Mouse (Mus musculus): Measurements from ENCODE around the gene March4. TPM values are rescaled to one million over a fixed set of nuclear protein-coding genes. Genes with fewer than 3 reads are reported as not detected.

Gene March4
- polyA plus RNA-seq, 1 experiment from 2014 or later, result not detected

DNA sequence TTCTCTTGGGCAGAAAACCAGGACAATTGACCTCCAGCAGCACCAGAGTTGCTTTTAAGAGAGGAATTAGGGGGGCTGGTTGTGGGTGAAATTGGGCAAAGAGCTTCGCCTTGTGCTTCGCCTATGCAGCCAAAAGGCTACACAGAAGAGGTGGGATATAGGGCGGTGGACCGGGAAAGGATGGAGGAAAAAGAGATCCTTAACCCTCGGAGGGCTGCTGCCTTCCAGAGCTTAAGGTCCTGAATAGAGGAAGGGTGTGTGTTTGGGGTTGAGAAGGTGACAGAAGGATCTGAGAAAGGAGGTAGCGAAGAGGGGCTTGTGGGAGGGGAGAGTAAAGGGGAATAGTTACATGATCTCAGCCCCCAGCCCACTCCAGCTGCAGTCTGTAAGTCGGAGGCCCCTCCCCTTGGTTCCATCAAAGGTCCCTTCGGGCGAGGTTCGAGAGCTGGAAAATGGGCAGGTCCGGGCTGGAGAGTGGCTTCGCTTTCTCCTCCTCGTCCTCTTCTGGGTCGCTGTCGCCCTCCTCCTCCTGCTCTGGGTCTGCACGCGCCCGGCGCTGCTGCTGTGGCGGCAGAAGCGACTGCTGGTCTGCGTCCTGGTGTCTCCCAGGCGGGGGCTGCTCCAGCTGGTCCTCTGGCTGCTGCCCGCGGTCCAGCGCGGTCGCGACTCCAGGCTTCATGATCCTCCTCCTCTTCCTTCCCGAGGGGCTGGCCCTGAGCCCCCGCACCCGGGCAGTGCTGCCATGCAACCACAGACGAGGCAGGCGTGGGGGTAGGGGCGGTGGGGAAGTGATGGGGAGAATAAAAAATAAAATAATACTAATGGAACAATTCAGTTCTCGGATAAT, 782 bp downstream of the March4 start:
- H3K4me2 ChIP-seq (replicated peaks; ENCODE audit: low read depth, low read length), result peak overlapping the region; percentile 59
- H3K9me3 ChIP-seq (ENCODE audit: control insufficient read depth, low read length), result no peaks in the 10 kb centered on the region
- H3K4me3 ChIP-seq (ENCODE audit: low read length), result peak overlapping the region; percentile 33
- 0 out of 2 replicates have a peak overlapping the region, but pooled peaks have one; percentile 12 for H3K9ac ChIP-seq (ENCODE audit: low read depth, low read length)
- peaks cover 25% of the 10 kb centered on the region for H3K27me3 ChIP-seq (ENCODE audit: control insufficient read depth, insufficient read depth, low read length)
- H3K36me3 ChIP-seq (ENCODE audit: control insufficient read depth, insufficient read depth, low read length), result no peaks in the 10 kb centered on the region
- WGBS, result 2% methylated on average over 32 of the region's 36 CpGs
- peak; percentile 61 for ATAC-seq (ENCODE audit: low FRiP score, low TSS enrichment)
- H3K27ac ChIP-seq (ENCODE audit: low read depth, low read length), result no peak overlapping the region
- H3K4me1 ChIP-seq (ENCODE audit: control insufficient read depth, insufficient read depth, low read length), result peaks cover 10% of the 10 kb centered on the region; the same call in 1 of the 2 replicates

GRCm38 (mm10) chr1:72533439-72533838, 3.3 kb downstream of the March4 start:
- Histone ChIP-seq H3K4me3 (ENCODE audit: low read length) (no peak overlapping the region), H3K4me2 (replicated peaks; ENCODE audit: low read depth, low read length) (no peak overlapping the region), H3K4me1 (ENCODE audit: control insufficient read depth, insufficient read depth, low read length) (peaks cover 10% of the 10 kb centered on the region; the same call in 1 of the 2 replicates), H3K36me3 (ENCODE audit: control insufficient read depth, insufficient read depth, low read length) (no peaks in the 10 kb centered on the region), H3K27ac (ENCODE audit: low read depth, low read length) (no peak overlapping the region), H3K27me3 (ENCODE audit: control insufficient read depth, insufficient read depth, low read length) (peaks cover 25% of the 10 kb centered on the region), H3K9me3 (ENCODE audit: control insufficient read depth, low read length) (no peaks in the 10 kb centered on the region), H3K9ac (ENCODE audit: low read depth, low read length) (no peak overlapping the region)
- ATAC-seq (ENCODE audit: low FRiP score, low TSS enrichment), result no peak

- H3K4me2 ChIP-seq (replicated peaks; ENCODE audit: low read depth, low read length), result no peak overlapping the region
- no peak overlapping the region for H3K27ac ChIP-seq (ENCODE audit: low read depth, low read length)
- WGBS, result 91% methylated on average over 5 of the region's 5 CpGs
- no peak for ATAC-seq (ENCODE audit: low FRiP score, low TSS enrichment)
- H3K9me3 ChIP-seq (ENCODE audit: control insufficient read depth, low read length), result no peaks in the 10 kb centered on the region
- H3K4me1 ChIP-seq (ENCODE audit: control insufficient read depth, insufficient read depth, low read length), result peaks cover 10% of the 10 kb centered on the region; the same call in 1 of the 2 replicates
- no peak overlapping the region for H3K9ac ChIP-seq (ENCODE audit: low read depth, low read length)
- H3K36me3 ChIP-seq (ENCODE audit: control insufficient read depth, insufficient read depth, low read length), result no peaks in the 10 kb centered on the region
- H3K27me3 ChIP-seq (ENCODE audit: control insufficient read depth, insufficient read depth, low read length), result peaks cover 25% of the 10 kb centered on the region
- no peak overlapping the region for H3K4me3 ChIP-seq (ENCODE audit: low read length)
Observed at GRCm38 (mm10) chr1:72532926-72533325, 3.8 kb downstream of the March4 start.

- 77% methylated on average over 8 of the region's 8 CpGs for WGBS
- Histone ChIP-seq H3K27me3 (ENCODE audit: control insufficient read depth, insufficient read depth, low read length) (peaks cover 13% of the 10 kb centered on the region), H3K4me1 (ENCODE audit: control insufficient read depth, insufficient read depth, low read length) (no peaks in the 10 kb centered on the region), H3K4me2 (replicated peaks; ENCODE audit: low read depth, low read length) (no peak overlapping the region), H3K36me3 (ENCODE audit: control insufficient read depth, insufficient read depth, low read length) (no peaks in the 10 kb centered on the region), H3K4me3 (ENCODE audit: low read length) (no peak overlapping the region), H3K9ac (ENCODE audit: low read depth, low read length) (no peak overlapping the region), H3K27ac (ENCODE audit: low read depth, low read length) (no peak overlapping the region), H3K9me3 (ENCODE audit: control insufficient read depth, low read length) (no peaks in the 10 kb centered on the region)
- no peak for ATAC-seq (ENCODE audit: low FRiP score, low TSS enrichment)
Observed at GRCm38 (mm10) chr1:72530516-72531196, 6.1 kb downstream of the March4 start.

GRCm38 (mm10) chr1:72529192-72529591, 7.5 kb downstream of the March4 start:
- H3K4me3 ChIP-seq (ENCODE audit: low read length), result no peak overlapping the region
- H3K9ac ChIP-seq (ENCODE audit: low read depth, low read length), result no peak overlapping the region
- no peaks in the 10 kb centered on the region for H3K9me3 ChIP-seq (ENCODE audit: control insufficient read depth, low read length)
- ATAC-seq (ENCODE audit: low FRiP score, low TSS enrichment), result no peak
- H3K4me2 ChIP-seq (replicated peaks; ENCODE audit: low read depth, low read length), result no peak overlapping the region
- H3K27ac ChIP-seq (ENCODE audit: low read depth, low read length), result no peak overlapping the region
- H3K27me3 ChIP-seq (ENCODE audit: control insufficient read depth, insufficient read depth, low read length), result peaks cover 3% of the 10 kb centered on the region; the same call in 1 of the 2 replicates
- 84% methylated on average over 4 of the region's 4 CpGs for WGBS
- H3K36me3 ChIP-seq (ENCODE audit: control insufficient read depth, insufficient read depth, low read length), result no peaks in the 10 kb centered on the region
- no peaks in the 10 kb centered on the region for H3K4me1 ChIP-seq (ENCODE audit: control insufficient read depth, insufficient read depth, low read length)

DNA sequence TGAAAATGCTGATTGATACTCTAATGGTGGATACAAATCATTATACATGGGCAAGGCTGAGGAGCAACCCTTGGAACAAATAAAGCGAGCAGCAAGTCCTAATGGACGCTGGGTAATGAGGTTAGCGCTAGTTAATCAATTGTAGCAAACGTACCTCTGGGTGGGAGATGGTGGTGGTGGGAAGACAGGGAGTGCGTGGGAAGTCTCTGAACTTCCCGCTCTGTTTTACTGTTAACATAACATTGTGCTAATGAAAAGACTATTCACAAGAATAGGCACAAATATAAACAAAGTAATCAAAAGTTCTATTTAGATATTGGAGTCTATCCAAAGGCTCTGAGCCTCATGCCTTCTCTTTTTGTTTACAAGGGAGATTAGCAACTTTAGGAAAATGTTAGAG, 13.1 kb downstream of the March4 start:
- Histone ChIP-seq H3K9ac (ENCODE audit: low read depth, low read length) (no peak overlapping the region), H3K4me2 (replicated peaks; ENCODE audit: low read depth, low read length) (no peak overlapping the region), H3K27ac (ENCODE audit: low read depth, low read length) (no peak overlapping the region), H3K4me1 (ENCODE audit: control insufficient read depth, insufficient read depth, low read length) (no peaks in the 10 kb centered on the region), H3K27me3 (ENCODE audit: control insufficient read depth, insufficient read depth, low read length) (no peaks in the 10 kb centered on the region), H3K36me3 (ENCODE audit: control insufficient read depth, insufficient read depth, low read length) (no peaks in the 10 kb centered on the region), H3K9me3 (ENCODE audit: control insufficient read depth, low read length) (no peaks in the 10 kb centered on the region), H3K4me3 (ENCODE audit: low read length) (no peak overlapping the region)
- WGBS, result 36% methylated on average over 6 of the region's 6 CpGs
- no peak for ATAC-seq (ENCODE audit: low FRiP score, low TSS enrichment)

- Histone ChIP-seq H3K9me3 (ENCODE audit: control insufficient read depth, low read length) (no peaks in the 10 kb centered on the region), H3K27me3 (ENCODE audit: control insufficient read depth, insufficient read depth, low read length) (no peaks in the 10 kb centered on the region), H3K4me2 (replicated peaks; ENCODE audit: low read depth, low read length) (no peak overlapping the region), H3K9ac (ENCODE audit: low read depth, low read length) (no peak overlapping the region), H3K27ac (ENCODE audit: low read depth, low read length) (no peak overlapping the region), H3K4me1 (ENCODE audit: control insufficient read depth, insufficient read depth, low read length) (no peaks in the 10 kb centered on the region), H3K36me3 (ENCODE audit: control insufficient read depth, insufficient read depth, low read length) (no peaks in the 10 kb centered on the region), H3K4me3 (ENCODE audit: low read length) (no peak overlapping the region)
- WGBS, result 73% methylated on average over 7 of the region's 7 CpGs
- peak; percentile 16; the same call in 1 of the 2 replicates for ATAC-seq (ENCODE audit: low FRiP score, low TSS enrichment)
Observed at GRCm38 (mm10) chr1:72510778-72511520, 25.8 kb downstream of the March4 start.

DNA sequence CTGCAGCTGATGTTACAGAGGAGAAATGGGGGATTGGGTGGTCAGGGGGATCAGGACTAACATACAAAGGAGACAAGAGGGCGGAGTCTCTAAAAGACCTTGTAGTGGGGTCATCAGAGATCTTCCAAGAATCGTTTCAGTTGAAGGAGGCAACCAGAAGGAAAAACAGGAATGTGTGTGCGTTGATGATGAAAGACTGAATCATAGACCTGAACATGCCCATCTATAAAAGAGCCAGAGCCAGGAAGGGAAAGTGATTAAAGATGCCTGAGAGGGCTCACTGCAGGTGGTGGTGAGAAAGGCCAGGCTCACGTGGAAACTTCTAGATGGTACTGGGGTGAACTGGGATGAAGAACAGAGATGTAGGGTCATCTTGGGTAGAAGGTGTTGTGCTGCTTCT, 27.2 kb downstream of the March4 start:
- no peaks in the 10 kb centered on the region for H3K4me1 ChIP-seq (ENCODE audit: control insufficient read depth, insufficient read depth, low read length)
- H3K9me3 ChIP-seq (ENCODE audit: control insufficient read depth, low read length), result no peaks in the 10 kb centered on the region
- no peak overlapping the region for H3K9ac ChIP-seq (ENCODE audit: low read depth, low read length)
- no peaks in the 10 kb centered on the region for H3K36me3 ChIP-seq (ENCODE audit: control insufficient read depth, insufficient read depth, low read length)
- WGBS, result 73% methylated on average over 4 of the region's 4 CpGs
- no peak overlapping the region for H3K4me3 ChIP-seq (ENCODE audit: low read length)
- no peak for ATAC-seq (ENCODE audit: low FRiP score, low TSS enrichment)
- no peak overlapping the region for H3K4me2 ChIP-seq (replicated peaks; ENCODE audit: low read depth, low read length)
- no peak overlapping the region for H3K27ac ChIP-seq (ENCODE audit: low read depth, low read length)
- no peaks in the 10 kb centered on the region for H3K27me3 ChIP-seq (ENCODE audit: control insufficient read depth, insufficient read depth, low read length)
